Mouse (Mus musculus) neural tube, embryonic 14.5 days (tissue): Measurements from ENCODE around the gene Manbal. TPM values are rescaled to one million over a fixed set of nuclear protein-coding genes. Genes with fewer than 3 reads are reported as not detected.

ENCODE experiments used
- ATAC-seq: fragments of 200-750 bp; cut with Nextera tagmentation; 2 replicates; pipeline ENCODE4 v1.8.0; 2017; ENCODE audit warnings: low read depth, mild to moderate bottlenecking, moderate TSS enrichment, moderate library complexity
- H3K27ac ChIP-seq: fragments of 300-500 bp; sonication (generic); 2 replicates; pipeline ENCODE4 v1.5.1; 2014; ENCODE audit warnings: low read depth, mild to moderate bottlenecking, control low read depth, low read length, moderate library complexity, mixed read lengths
- H3K27me3 ChIP-seq: fragments of 300-500 bp; sonication (generic); 2 replicates; pipeline ENCODE4 v1.6.1; 2014; ENCODE audit warnings: low read length; ENCODE audit not compliant: control insufficient read depth, insufficient read depth
- H3K36me3 ChIP-seq: fragments of 300-500 bp; sonication (generic); 2 replicates; pipeline ENCODE4 v1.6.1; 2014; ENCODE audit warnings: low read length, mixed read lengths; ENCODE audit not compliant: control insufficient read depth, insufficient read depth
- H3K4me1 ChIP-seq: fragments of 300-500 bp; sonication (generic); 2 replicates; pipeline ENCODE4 v1.6.1; 2014; ENCODE audit warnings: low read length; ENCODE audit not compliant: control insufficient read depth, insufficient read depth
- H3K4me2 ChIP-seq: fragments of 300-500 bp; sonication (generic); 2 replicates; pipeline ENCODE4 v1.6.1; 2014; ENCODE audit warnings: mild to moderate bottlenecking, low read depth, low read length, control low read depth
- H3K4me3 ChIP-seq: fragments of 300-500 bp; sonication (generic); 2 replicates; pipeline ENCODE4 v1.5.1; 2014; ENCODE audit warnings: low read depth, low read length, control low read depth, mixed read lengths
- H3K9ac ChIP-seq: fragments of 300-500 bp; sonication (generic); replicated peaks from 2 replicates; pipeline ENCODE4 v1.6.1; 2014; ENCODE audit warnings: low read depth, mild to moderate bottlenecking, control low read depth, low read length, mixed read lengths
- H3K9me3 ChIP-seq: fragments of 300-500 bp; sonication (generic); 2 replicates; pipeline ENCODE4 v1.6.1; 2016; ENCODE audit warnings: low read length; ENCODE audit not compliant: control insufficient read depth
- WGBS: fragments of 180-500 bp; shearing (Covaris S2); extraction: QIAGEN DNeasy Blood & Tissue Kit; methylation state at CpG from one replicate; pipeline ENCODE4 v1.1.7; 2014; 5-methylcytosine and 5-hydroxymethylcytosine counted together
- polyA plus RNA-seq: library from polyadenylated mRNA; unstranded; fragments of >200 nt; fragmentation: Nextera tagmentation; extraction: Ambion mirVana; gene quantifications from 2 replicates; pipeline ENCODE4 v1.2.1, GENCODE M21; 2014

Manbal gene
- polyA plus RNA-seq, 1 experiment from 2014 or later, result 58.5 TPM

GRCm38 (mm10) chr2:157395960-157396359 is 28.6 kb downstream of the Manbal start:
- WGBS, result 58% methylated on average over 13 of the region's 13 CpGs
- no peaks in the 10 kb centered on the region for H3K9me3 ChIP-seq
- H3K9ac ChIP-seq, result no peak overlapping the region
- no peaks in the 10 kb centered on the region for H3K4me1 ChIP-seq
- H3K27ac ChIP-seq, result no peak overlapping the region; the same call in 1 of the 2 replicates
- no peaks in the 10 kb centered on the region; the same call in 1 of the 2 replicates for H3K36me3 ChIP-seq
- no peak for ATAC-seq
- H3K4me2 ChIP-seq, result no peak overlapping the region
- H3K4me3 ChIP-seq, result no peak overlapping the region
- H3K27me3 ChIP-seq, result no peaks in the 10 kb centered on the region

GRCm38 (mm10) chr2:157397376-157397775 is 30.0 kb downstream of the Manbal start:
- no peak overlapping the region for H3K9ac ChIP-seq
- H3K27me3 ChIP-seq, result no peaks in the 10 kb centered on the region
- H3K9me3 ChIP-seq, result no peaks in the 10 kb centered on the region
- no peak overlapping the region for H3K4me2 ChIP-seq
- no peak overlapping the region for H3K4me3 ChIP-seq
- no peak overlapping the region for H3K27ac ChIP-seq
- WGBS, result 86% methylated on average over 4 of the region's 4 CpGs
- ATAC-seq, result no peak
- H3K4me1 ChIP-seq, result no peaks in the 10 kb centered on the region
- no peaks in the 10 kb centered on the region; the same call in 1 of the 2 replicates for H3K36me3 ChIP-seq

GRCm38 (mm10) chr2:157398539-157398938 is 31.1 kb downstream of the Manbal start:
- H3K27ac ChIP-seq, result no peak overlapping the region
- no peak overlapping the region for H3K4me2 ChIP-seq
- 98% methylated on average over 4 of the region's 4 CpGs for WGBS
- H3K36me3 ChIP-seq, result no peaks in the 10 kb centered on the region; the same call in 1 of the 2 replicates
- no peak for ATAC-seq
- H3K4me3 ChIP-seq, result no peak overlapping the region
- H3K27me3 ChIP-seq, result no peaks in the 10 kb centered on the region
- no peaks in the 10 kb centered on the region for H3K9me3 ChIP-seq
- no peak overlapping the region for H3K9ac ChIP-seq
- no peaks in the 10 kb centered on the region for H3K4me1 ChIP-seq

- Histone ChIP-seq H3K4me3 (no peak overlapping the region), H3K9ac (no peak overlapping the region), H3K4me1 (no peaks in the 10 kb centered on the region), H3K4me2 (no peak overlapping the region), H3K27me3 (no peaks in the 10 kb centered on the region), H3K9me3 (no peaks in the 10 kb centered on the region), H3K27ac (no peak overlapping the region), H3K36me3 (no peaks in the 10 kb centered on the region; the same call in 1 of the 2 replicates)
- ATAC-seq, result no peak
- 86% methylated on average over 10 of the region's 10 CpGs for WGBS
These were observed 32.4 kb downstream of the Manbal start for GRCm38 (mm10) chr2:157399797-157400196.

DNA sequence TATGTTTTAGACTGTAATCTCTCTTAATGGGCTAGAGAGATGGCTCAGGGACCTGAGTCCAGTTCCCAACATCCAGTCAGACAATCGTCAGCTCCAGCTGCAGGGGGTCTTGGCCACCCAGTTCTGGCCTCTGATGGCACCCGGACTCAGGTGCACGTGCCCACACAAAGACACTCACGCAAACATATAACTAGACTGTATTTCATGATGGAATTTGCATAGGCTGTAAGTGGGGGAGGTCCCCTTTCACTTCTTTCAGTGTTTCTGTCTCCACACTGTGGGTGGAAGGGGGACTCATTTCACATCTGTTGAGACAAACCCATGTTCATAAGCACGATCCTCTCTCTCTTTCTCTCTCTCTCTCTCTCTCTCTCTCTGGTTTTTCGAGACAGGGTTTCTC is 33.1 kb downstream of the Manbal start:
- no peaks in the 10 kb centered on the region for H3K27me3 ChIP-seq
- no peak overlapping the region for H3K4me3 ChIP-seq
- H3K27ac ChIP-seq, result no peak overlapping the region
- H3K4me2 ChIP-seq, result no peak overlapping the region
- H3K36me3 ChIP-seq, result no peaks in the 10 kb centered on the region; the same call in 1 of the 2 replicates
- no peak for ATAC-seq
- H3K4me1 ChIP-seq, result no peaks in the 10 kb centered on the region
- WGBS, result 94% methylated on average over 6 of the region's 6 CpGs
- no peak overlapping the region for H3K9ac ChIP-seq
- no peaks in the 10 kb centered on the region for H3K9me3 ChIP-seq

- H3K4me3 ChIP-seq, result no peak overlapping the region
- H3K9me3 ChIP-seq, result no peaks in the 10 kb centered on the region
- H3K36me3 ChIP-seq, result no peaks in the 10 kb centered on the region; the same call in 1 of the 2 replicates
- H3K9ac ChIP-seq, result no peak overlapping the region
- ATAC-seq, result no peak
- no peaks in the 10 kb centered on the region for H3K27me3 ChIP-seq
- H3K4me2 ChIP-seq, result no peak overlapping the region
- H3K4me1 ChIP-seq, result no peaks in the 10 kb centered on the region
- H3K27ac ChIP-seq, result no peak overlapping the region
- WGBS, result 95% methylated on average over 2 of the region's 2 CpGs
These were observed 33.9 kb downstream of the Manbal start for GRCm38 (mm10) chr2:157401261-157401660.

GRCm38 (mm10) chr2:157407596-157407995 is 40.2 kb downstream of the Manbal start:
- Histone ChIP-seq H3K9ac (no peak overlapping the region), H3K9me3 (no peaks in the 10 kb centered on the region), H3K27me3 (no peaks in the 10 kb centered on the region), H3K36me3 (no peaks in the 10 kb centered on the region), H3K4me3 (no peak overlapping the region), H3K27ac (no peak overlapping the region), H3K4me2 (no peak overlapping the region), H3K4me1 (no peaks in the 10 kb centered on the region)
- 83% methylated on average over 7 of the region's 7 CpGs for WGBS
- no peak for ATAC-seq

- H3K36me3 ChIP-seq, result no peaks in the 10 kb centered on the region
- no peak overlapping the region for H3K4me3 ChIP-seq
- 51% methylated on average over 12 of the region's 12 CpGs for WGBS
- peak overlapping the region; percentile 22; the same call in 1 of the 2 replicates for H3K27ac ChIP-seq
- no peak overlapping the region for H3K9ac ChIP-seq
- ATAC-seq, result peak; percentile 17; the same call in 1 of the 2 replicates
- no peaks in the 10 kb centered on the region for H3K4me1 ChIP-seq
- no peaks in the 10 kb centered on the region for H3K27me3 ChIP-seq
- no peak overlapping the region for H3K4me2 ChIP-seq
- no peaks in the 10 kb centered on the region for H3K9me3 ChIP-seq
These were observed 42.6 kb downstream of the Manbal start for GRCm38 (mm10) chr2:157409793-157410533.

GRCm38 (mm10) chr2:157411151-157411693 is 43.8 kb downstream of the Manbal start:
- no peaks in the 10 kb centered on the region for H3K9me3 ChIP-seq
- H3K4me1 ChIP-seq, result no peaks in the 10 kb centered on the region
- H3K36me3 ChIP-seq, result no peaks in the 10 kb centered on the region
- ATAC-seq, result no peak
- H3K27me3 ChIP-seq, result no peaks in the 10 kb centered on the region
- WGBS, result 95% methylated on average over 6 of the region's 6 CpGs
- no peak overlapping the region for H3K4me3 ChIP-seq
- no peak overlapping the region for H3K4me2 ChIP-seq
- H3K9ac ChIP-seq, result no peak overlapping the region
- H3K27ac ChIP-seq, result no peak overlapping the region
